Mouse (Mus musculus): ENCODE measurements around the gene Eif2d. TPM values are rescaled to one million over a fixed set of nuclear protein-coding genes. Genes with fewer than 3 reads are reported as not detected.

The Eif2d gene
- total RNA-seq, 2 experiments from 2014 or later: 25.3 to 27.2 TPM

GRCm38 (mm10) chr1:131212956-131213355 lies 60.0 kb downstream of the Eif2d start:
- DNase-seq (ENCODE audit: low spot score in 2 of 2): no peak

GRCm38 (mm10) chr1:131213361-131213760 lies 60.4 kb downstream of the Eif2d start:
- DNase-seq (ENCODE audit: low spot score in 2 of 2): no peak

DNA sequence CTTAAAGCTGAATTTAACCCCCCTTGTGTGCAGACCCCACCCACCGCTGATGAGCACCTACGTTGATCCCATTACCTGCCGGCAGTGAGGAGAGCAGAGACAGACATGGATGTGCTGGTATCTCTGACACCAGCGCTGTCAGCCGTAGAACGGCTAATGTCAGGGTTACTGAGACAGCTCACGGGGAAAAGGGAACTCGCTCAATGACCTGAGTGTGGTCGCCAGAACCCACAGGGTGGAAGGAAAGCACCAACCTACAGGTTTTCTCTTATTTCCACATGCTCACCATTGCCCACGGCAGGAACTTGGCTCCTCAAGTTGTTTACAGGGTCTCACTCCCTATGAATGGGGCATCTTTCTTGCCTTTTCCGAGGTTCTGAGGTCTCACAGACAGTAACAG lies 66.0 kb downstream of the Eif2d start:
- no peak for DNase-seq (ENCODE audit: low spot score in 2 of 2)

DNA sequence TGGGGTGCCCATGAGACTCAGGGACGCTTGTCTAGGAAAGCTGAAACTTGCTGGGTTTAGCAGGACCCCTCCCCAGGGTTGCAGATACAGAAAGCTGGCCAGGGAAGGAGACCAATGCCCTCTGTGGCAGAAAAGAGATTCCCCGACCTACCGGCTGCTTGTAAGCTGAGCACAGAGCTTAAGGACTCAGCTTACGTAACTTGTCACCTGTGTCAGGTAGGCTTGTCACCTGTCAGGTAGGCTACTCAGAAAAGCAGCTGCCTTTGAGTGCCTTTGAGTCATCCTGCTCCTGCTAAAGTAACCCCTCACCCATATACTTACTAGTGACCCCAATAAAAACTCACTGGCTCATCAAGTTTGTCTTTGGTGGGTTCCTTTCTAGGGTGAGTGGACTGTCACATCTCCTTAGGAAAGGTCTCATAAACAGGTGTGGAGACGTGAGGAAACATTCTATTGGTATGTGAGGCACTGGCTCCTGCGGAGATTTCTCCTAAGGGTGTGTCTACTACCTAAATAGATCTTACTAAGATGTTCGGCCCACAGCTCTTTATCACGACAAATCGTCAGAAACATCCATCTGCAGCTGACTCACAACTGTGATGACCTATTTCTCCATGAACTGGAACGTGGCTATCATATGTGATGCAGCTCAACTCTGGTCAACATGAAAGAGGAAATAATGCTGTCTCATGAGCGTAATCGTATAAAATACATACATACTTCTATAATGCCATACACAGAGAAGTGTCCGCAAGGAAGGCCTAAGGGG lies 69.0 kb downstream of the Eif2d start:
- no peak for DNase-seq (ENCODE audit: low spot score in 2 of 2)

DNA sequence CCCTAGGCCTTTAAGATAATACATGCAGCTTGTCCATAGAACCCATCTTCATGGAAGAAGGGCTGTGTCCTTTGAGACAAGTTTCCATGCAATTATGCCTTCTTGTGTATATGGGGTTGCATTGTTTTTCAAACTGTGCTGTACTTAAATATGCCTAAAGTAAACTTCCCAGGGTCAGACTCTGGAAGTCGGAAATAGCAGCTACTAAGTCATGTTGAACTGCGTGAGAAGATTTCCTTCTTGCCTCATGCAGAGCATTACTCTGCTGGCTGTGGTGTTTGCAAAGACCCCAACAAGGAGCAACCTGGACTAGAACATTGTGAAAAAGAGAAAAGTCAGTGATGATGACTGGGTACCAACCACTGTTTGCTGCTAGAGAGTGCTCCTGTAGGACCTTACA lies 70.4 kb downstream of the Eif2d start:
- DNase-seq (ENCODE audit: low spot score in 2 of 2): no peak

DNA sequence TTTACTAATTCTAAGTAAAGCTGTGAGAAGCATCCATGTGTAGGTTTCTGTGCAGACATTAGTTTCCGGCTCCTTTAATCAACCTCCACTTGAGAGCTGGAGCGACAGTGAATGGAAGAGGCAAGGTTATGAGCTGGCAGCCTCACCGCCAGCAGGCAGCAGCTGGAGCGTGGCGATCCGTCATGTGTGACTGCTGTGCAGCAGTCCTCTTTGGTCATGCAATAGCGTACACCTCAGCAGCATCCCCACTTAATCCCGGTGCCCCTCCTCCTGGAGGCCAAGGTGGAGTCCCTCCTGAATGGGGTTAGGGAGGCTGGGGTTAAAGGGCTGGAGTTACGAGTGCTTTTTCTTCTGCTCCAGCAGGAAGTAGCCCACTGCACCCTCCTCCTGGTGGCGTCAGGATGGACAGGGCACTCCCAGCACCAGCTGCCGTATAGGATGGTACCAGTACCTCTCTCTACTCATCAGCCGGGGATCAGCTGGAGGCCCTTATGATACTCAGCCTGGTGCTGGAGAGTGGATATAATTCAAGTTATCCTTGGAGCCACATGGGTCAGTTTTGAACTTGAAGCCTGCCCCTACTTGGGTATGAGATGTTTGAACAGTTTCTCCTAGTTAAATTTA lies 72.0 kb downstream of the Eif2d start:
- no peak for DNase-seq (ENCODE audit: low spot score in 2 of 2)

DNA sequence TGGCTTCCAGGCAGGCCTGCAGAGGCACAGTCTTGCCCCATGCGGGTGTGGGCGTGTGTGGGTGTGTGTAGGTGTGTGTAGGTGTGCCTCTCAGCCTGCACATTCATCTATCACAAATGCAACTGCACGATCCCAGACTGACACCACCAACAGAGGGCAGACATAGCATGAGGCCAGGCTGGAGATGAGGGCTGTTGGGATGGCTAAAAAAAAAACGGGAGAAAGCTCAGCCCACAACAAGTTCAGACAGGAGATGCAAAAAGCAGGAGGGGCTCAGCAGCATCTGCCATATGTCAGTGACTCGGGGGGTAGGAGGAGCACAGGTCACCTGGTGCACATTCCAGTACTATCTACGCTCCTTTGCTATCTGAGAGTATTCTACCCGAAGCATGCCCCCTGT lies 75.2 kb downstream of the Eif2d start:
- DNase-seq (ENCODE audit: low spot score in 2 of 2): no peak

DNA sequence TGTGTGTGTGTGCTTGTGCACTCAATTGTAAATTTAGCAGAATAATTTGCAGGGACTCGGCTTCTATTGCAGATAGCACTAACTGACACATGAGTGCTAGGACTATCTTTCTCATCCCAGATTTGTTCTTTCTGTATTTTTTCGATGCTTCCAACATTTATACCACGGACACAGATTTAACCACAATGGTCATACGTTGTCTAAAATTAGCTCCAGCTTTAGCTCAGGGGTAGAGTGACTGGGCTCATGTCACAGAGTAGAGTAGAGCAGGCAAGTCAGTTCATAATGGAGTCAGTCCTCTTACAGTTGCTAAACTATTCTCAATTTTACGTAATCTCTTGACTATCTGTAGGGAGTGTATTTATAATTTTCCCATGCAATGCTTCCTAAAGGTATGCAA lies 75.7 kb downstream of the Eif2d start:
- DNase-seq (ENCODE audit: low spot score in 2 of 2): no peak

GRCm38 (mm10) chr1:131233527-131233926 lies 80.5 kb downstream of the Eif2d start:
- DNase-seq (ENCODE audit: low spot score in 2 of 2): no peak

DNA sequence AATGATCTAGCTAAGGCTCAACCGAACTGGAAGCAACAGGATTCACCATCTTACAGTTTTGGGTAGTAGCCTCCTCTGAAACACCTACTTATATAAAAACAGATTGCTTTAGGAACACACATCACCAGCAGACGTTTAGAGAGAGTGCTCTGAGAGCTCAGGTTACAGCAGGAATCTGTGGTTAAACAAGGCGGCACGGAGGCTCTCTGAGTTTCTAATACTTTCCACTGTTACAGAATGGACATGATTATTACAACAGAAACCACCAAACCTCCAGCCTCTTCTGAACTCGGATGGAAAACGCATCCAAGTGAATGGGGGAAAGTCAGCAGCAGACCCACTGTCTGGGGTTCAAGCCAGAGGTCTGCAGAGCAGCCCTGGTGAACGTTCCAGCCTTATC lies 83.1 kb downstream of the Eif2d start:
- no peak for DNase-seq (ENCODE audit: low spot score in 2 of 2)

Other genes starting within 250 kb of the Eif2d start
- not detected for gene Il20, start 241.7 kb upstream of the Eif2d start, total RNA-seq (2021)
- gene Il19, start 213.1 kb upstream of the Eif2d start, total RNA-seq (2021): not detected
- gene Il10, start 133.3 kb upstream of the Eif2d start, total RNA-seq (2021): not detected
- gene Mapkapk2, start 55.4 kb upstream of the Eif2d start, total RNA-seq (2021): 100 to 1,000 TPM; 159 to 163 TPM
- gene Dyrk3, start 14.8 kb upstream of the Eif2d start, total RNA-seq (2021): under 1 TPM; 0.17 to 0.29 TPM
- 1 to 10 TPM; 6.4 to 7.9 TPM for gene Rassf5, start 92.1 kb downstream of the Eif2d start, total RNA-seq (2021)
- gene Ikbke, start 126.4 kb downstream of the Eif2d start, total RNA-seq (2021): 1 to 10 TPM; 7.5 to 7.6 TPM